Mouse (Mus musculus) heart, postnatal 14 days (tissue): Measurements from ENCODE around the gene Rbfox3. TPM values are rescaled to one million over a fixed set of nuclear protein-coding genes. Genes with fewer than 3 reads are reported as not detected.

ENCODE experiments used
- DNase-seq, 2 experiments: peaks; one replicate each; pipeline ENCODE4 v3.0.0; 2021 to 2022
- intact Hi-C: fragments of 180-260 bp; cut with DNase I; formaldehyde crosslinking; loops from one replicate; pipeline ENCODE4 v1.15.1; 2025
- total RNA-seq, 2 experiments: library from RNA; stranded (reverse); gene quantifications; 2 replicates each; pipeline ENCODE4 v1.2.3; 2021

Gene Rbfox3
- total RNA-seq, 2 experiments from 2014 or later: 0.12 to 0.29 TPM

- intact Hi-C loops: no loop called here
- no peak for DNase-seq
Measured at GRCm38 (mm10) chr11:118574418-118574817, 337.0 kb downstream of the Rbfox3 start.

DNA sequence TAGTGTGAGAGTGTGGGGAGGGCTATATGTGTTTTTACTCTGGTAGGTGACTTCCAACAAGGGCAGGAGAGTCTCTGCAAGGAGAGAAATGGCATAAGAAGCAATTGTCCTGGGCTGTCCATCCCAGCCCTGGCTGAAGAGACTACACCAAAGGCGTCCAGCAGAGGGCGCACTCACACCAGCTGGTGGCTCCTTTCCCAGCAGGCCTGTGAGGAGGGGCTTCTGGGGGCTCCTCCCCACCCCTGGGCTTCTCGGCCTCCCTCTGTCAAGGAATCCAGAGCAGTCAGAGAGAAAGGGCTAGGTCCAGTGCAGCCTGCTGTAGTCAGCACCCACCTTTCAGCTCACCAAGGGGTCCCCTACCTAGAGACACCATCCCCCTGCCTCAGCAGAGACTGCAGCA, 337.8 kb downstream of the Rbfox3 start:
- intact Hi-C loops: loop anchor here (1.0 kb wide), 1 partner anchor 166 kb away; no protein-coding TSS in a partner anchor
- DNase-seq: peak; percentile 45 to 68

DNA sequence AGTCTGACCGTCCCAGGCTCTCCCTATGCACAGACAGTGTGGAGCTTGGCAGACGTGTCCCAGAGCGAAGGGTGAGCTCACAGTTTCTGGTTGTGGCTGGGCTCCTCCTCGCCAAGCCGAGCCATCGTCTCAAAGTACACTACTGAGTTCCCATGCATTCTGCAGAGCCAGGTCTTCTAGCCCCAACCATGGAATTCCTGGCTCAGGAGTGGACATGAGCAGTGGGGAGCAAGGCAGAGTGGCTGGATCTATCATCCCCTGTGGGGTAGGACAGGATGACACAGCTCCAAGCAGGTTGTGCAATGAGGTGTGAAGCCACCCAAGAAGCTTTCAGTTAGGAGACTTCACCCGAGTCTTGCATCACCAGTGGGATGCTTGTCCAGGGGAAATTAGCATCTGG, 338.4 kb downstream of the Rbfox3 start:
- no peak for DNase-seq
- intact Hi-C loops: loop anchor here (1.0 kb wide), 1 partner anchor 166 kb away; no protein-coding TSS in a partner anchor

DNA sequence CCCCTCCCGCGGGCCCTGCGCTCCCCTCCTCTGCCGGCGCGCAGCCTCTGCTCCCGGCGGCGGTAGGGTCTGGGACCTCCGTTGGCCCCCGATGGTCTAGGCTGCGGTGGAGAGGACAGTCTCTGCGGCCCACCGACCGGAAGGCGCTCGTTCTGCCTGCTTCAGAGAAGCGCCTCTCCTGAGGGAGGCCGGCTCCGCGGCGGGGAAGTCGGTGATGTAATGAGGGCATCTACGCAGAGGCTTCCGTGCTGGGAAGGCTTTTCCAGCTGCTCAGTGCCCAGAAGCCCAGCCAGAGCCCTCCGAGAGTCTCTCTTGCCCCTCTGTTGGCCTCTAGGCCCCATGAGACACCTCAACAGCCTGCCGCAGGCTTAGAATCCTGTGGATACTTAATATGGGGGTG, 341.2 kb downstream of the Rbfox3 start:
- intact Hi-C loops: no loop called here

GRCm38 (mm10) chr11:118569571-118570062, 341.8 kb downstream of the Rbfox3 start:
- no peak for DNase-seq
- intact Hi-C loops: no loop called here

More for the DNA sequence above, 341.2 kb downstream of the Rbfox3 start:
- no peak for DNase-seq

DNA sequence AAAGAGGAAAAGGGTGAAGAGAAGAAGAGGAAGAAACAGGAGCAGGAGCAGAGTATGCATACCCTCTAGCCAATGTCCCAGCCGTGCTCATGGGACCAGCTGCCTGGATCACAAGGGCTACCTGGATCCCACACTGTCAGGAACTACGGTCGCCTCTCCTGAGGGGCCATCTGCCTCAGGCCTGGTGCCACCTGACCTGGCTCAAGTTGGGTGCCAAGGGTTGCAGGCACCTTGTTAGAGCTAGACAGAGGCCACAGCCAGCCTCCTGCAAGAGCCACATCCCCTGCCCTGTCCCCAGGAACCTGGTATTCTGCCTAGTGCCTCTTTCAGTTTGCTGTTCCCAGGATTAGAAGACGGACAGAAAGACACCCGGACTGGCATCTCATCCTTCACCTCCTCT, 347.5 kb downstream of the Rbfox3 start:
- intact Hi-C loops: no loop called here
- no peak for DNase-seq

DNA sequence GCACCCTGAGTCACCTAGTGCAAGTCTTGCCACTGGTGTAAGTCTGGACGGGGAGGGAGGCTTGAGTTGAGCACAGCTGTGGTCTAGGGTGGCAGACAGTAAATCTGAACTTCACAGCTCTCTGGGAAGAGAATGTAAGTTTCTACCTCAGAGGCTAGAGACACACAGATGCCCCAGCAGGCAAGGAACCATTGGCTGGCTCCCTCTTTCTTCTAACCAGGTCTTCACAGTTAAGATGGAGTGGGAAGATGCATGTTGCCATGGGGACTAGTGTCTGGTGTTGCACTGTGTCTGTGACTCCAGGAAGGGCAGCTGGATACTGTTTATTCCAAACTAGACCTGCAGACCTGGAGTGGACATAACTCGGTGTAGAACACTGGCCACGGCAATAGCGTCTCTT, 348.6 kb downstream of the Rbfox3 start:
- intact Hi-C loops: no loop called here
- no peak for DNase-seq

DNA sequence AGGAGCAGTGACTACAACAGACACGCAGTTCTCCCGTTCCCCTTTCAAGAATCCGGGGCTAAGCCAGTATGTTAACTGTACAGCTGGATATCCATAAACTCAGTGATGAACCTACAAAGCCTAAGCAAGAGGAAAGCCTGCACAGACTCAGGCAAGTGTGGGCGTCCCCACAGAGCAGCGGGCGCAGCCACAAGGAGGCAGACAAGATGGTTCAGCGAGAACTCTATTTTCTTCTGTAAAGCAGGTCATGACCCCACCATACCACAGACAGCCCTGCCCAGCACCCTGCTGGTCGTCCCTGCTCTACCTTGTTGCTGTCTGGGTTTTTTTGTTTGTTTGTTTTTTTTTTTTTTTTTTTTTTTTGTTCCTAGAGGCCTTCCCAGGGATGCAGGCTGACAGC, 353.2 kb downstream of the Rbfox3 start:
- intact Hi-C loops: no loop called here

GRCm38 (mm10) chr11:118555631-118556030, 355.8 kb downstream of the Rbfox3 start:
- no peak for DNase-seq
- intact Hi-C loops: no loop called here

More for the DNA sequence above, 353.2 kb downstream of the Rbfox3 start:
- DNase-seq: no peak

DNA sequence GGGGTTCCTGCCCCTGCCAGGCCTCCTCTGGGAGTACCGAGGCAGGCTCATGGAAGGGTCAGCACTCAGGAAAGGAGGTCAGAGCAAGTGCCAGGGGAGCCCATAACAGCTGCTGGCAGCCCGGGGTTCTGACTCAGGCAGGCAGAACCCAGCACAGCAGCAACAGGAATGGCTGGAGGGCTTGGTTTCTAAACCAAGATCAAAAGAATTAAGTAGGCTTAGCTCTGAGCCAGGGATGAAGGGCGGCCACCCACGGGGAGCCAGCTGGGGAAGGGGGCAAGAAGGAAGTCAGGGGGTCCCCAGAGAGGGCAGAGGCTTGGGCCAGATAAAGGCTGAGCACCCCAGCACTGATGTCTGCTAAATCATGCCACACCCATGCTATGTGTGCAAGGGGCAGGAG, 356.9 kb downstream of the Rbfox3 start:
- intact Hi-C loops: no loop called here
- DNase-seq: no peak

- intact Hi-C loops: no loop called here
- no peak for DNase-seq
Measured at GRCm38 (mm10) chr11:118553926-118554325, 357.5 kb downstream of the Rbfox3 start.

DNA sequence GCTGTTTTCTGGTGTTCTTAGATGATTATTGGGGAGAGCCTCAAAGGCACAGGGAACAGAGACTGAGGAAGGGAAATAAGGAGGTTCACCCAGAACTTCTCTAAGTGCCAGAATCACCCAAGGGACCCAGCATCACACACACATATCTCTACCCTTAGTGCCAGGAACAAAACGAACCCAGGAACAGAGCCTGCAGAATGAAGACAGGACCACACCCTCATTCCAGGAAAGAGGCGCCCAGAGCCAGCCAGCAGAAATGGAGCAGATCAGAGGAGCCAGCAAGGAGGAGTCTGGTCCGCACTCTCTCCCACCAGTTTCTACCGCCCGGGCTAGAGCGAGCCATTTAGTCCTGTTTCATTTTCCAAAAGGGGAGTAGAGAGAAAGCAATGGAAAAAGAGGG, 358.4 kb downstream of the Rbfox3 start:
- DNase-seq: no peak
- intact Hi-C loops: no loop called here

GRCm38 (mm10) chr11:118552478-118552877, 358.9 kb downstream of the Rbfox3 start:
- intact Hi-C loops: no loop called here
- no peak for DNase-seq

GRCm38 (mm10) chr11:118551705-118552104, 359.7 kb downstream of the Rbfox3 start:
- intact Hi-C loops: no loop called here
- DNase-seq: no peak

GRCm38 (mm10) chr11:118550773-118551520, 360.4 kb downstream of the Rbfox3 start:
- intact Hi-C loops: no loop called here
- DNase-seq: no peak

GRCm38 (mm10) chr11:118548242-118548641, 363.2 kb downstream of the Rbfox3 start:
- intact Hi-C loops: no loop called here
- no peak for DNase-seq

DNA sequence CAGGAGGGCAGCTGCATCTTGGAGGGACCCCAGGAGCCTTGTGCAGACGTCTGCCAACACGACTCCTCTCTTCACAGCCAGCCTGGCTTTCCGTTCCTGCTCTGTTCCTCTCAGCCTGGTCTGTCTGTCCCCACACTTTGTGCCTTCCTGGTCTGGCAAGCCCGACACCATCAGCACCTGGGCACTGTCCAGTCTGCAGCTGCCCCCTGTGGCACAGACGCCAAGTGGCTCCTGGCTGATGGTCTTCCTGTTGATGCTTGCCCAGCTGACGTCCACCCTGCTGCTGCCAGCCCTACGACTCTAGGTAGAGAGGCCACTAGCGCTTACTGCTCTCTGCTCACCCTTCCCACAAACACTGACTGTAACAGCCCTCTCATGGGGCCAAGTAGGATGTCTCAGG, 365.1 kb downstream of the Rbfox3 start:
- intact Hi-C loops: no loop called here
- DNase-seq: no peak

- intact Hi-C loops: no loop called here
- DNase-seq: no peak
Measured at GRCm38 (mm10) chr11:118545690-118546089, 365.7 kb downstream of the Rbfox3 start.

DNA sequence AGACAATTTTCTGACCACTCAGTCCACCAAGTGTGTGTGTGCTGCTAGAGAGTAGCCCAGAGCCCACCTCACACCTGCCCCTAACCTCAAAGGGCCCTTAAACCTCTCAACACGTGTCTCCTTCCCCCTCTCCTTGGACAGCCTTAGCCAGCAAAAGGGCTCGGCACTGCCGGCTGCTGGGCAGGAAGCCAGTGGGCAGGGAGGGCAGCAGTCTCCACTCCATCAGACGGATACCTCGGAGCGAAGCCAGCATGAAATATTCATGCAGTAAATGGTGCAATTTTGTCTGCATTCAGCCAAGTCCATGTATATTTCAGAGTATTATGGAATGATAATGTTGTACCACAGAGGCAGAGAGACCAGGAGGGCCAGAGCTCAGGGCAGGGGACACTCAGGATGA, 366.8 kb downstream of the Rbfox3 start:
- intact Hi-C loops: no loop called here
- DNase-seq: no peak

DNA sequence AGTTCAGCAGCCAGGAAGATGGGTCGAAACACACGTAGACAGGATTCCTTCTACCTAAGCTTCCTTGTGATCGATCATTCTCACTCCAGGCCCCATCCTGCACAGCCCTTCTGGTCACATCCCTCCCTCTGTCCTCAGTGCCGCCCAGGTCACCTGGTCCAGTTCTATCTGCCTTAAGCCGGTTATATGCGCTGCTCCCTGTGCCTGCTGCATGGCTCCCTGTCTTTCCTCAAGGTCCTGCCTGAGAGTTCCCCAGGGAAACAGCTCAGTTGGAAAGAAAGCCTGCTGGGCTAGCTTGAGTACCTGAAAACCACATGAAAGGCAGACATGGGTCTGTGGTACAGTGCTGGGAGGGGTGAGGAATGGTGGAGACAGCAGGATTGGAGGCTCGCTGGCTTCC, 368.5 kb downstream of the Rbfox3 start:
- no peak for DNase-seq
- intact Hi-C loops: no loop called here

DNA sequence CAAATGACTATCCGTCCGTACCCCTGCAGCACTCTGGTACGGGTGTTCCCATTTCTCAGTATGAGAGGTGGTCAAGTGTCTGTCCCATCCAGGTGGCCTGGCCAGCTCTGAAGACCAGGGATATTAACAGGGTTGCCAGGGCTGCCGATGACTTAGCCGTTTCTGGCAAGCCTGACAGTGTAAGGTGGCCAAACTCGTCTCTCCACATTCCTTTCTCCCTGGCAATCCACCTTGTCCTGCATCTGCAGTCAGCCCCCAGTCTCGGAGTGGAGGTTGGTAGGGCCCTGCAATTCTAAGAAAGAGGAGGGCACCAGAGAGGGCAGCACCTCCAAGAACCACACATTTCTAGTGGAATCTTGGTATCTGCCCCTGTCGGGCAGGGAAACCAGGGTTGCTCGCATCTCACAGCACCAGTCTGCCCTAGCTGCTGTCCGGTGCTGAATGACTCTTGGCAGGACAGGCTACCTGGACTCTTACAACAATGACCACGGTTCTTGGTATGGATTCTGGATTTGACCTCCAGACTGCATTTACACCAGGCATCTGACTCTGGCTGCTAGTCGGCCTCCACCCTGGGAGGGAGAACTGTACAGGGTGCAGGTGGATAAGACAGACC, 370.9 kb downstream of the Rbfox3 start:
- intact Hi-C loops: no loop called here
- DNase-seq: no peak

DNA sequence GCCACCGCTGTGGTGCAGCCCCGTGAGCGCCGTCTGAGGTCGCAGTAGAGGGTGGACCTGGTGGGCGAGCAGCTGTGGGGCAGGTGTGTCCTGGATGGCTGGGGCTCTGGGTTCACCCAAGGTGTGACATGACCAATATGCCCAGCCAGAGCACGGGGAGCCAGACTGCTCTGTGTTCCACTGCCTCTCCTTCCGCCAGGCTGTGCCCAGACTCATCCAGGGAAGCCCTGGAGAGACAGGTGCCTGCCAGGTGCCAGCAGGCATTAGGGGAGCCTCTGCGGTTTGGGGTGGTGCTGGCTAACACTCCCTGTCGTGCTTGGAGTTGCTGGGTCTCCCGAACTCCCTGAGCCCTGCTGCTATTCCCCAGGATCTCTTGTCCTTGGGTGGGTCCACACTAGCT, 373.4 kb downstream of the Rbfox3 start:
- no peak for DNase-seq
- intact Hi-C loops: no loop called here
